Mouse (Mus musculus): ENCODE data around the gene Gstt3.

The Gstt3 gene

GRCm38 (mm10) chr10:75780769-75781578 is at the start of gene Gstt3, which contains the start of gene Gm20441:
Gene Gstt3, minus strand, starts transcription at chr10:75781414.
Gene Gm20441, minus strand, starts transcription at chr10:75780954.
- Histone ChIP-seq H3K27me3 (ENCODE audit: control insufficient read depth, insufficient read depth, low read length, poor library complexity, severe bottlenecking) (no peaks in the 10 kb centered on the region), H3K36me3 (ENCODE audit: control insufficient read depth, insufficient read depth, low read length, poor library complexity, severe bottlenecking) (no peaks in the 10 kb centered on the region)
- DNase-seq (ENCODE audit: low read depth, low spot score) = peak; percentile 69

- no peak for DNase-seq (ENCODE audit: low read depth, low spot score)
These were observed 49.1 kb upstream of the Gstt3 start for GRCm38 (mm10) chr10:75830275-75830670.

GRCm38 (mm10) chr10:75829529-75830274 is 48.5 kb upstream of the Gstt3 start:
- no peaks in the 10 kb centered on the region for H3K27me3 ChIP-seq (ENCODE audit: control insufficient read depth, insufficient read depth, low read length, poor library complexity, severe bottlenecking)
- no peaks in the 10 kb centered on the region for H3K36me3 ChIP-seq (ENCODE audit: control insufficient read depth, insufficient read depth, low read length, poor library complexity, severe bottlenecking)
- DNase-seq (ENCODE audit: low read depth, low spot score) = no peak

More at GRCm38 (mm10) chr10:75830275-75830670, 49.1 kb upstream of the Gstt3 start:
- no peaks in the 10 kb centered on the region for H3K27me3 ChIP-seq (ENCODE audit: control insufficient read depth, insufficient read depth, low read length, poor library complexity, severe bottlenecking)
- no peaks in the 10 kb centered on the region for H3K36me3 ChIP-seq (ENCODE audit: control insufficient read depth, insufficient read depth, low read length, poor library complexity, severe bottlenecking)

GRCm38 (mm10) chr10:75828500-75828931 is 47.3 kb upstream of the Gstt3 start:
- no peak for DNase-seq (ENCODE audit: low read depth, low spot score)
- H3K27me3 ChIP-seq (ENCODE audit: control insufficient read depth, insufficient read depth, low read length, poor library complexity, severe bottlenecking) = no peaks in the 10 kb centered on the region
- H3K36me3 ChIP-seq (ENCODE audit: control insufficient read depth, insufficient read depth, low read length, poor library complexity, severe bottlenecking) = no peaks in the 10 kb centered on the region

GRCm38 (mm10) chr10:75827668-75828360 is 46.6 kb upstream of the Gstt3 start:
- no peak for DNase-seq (ENCODE audit: low read depth, low spot score)
- H3K36me3 ChIP-seq (ENCODE audit: control insufficient read depth, insufficient read depth, low read length, poor library complexity, severe bottlenecking) = no peaks in the 10 kb centered on the region
- H3K27me3 ChIP-seq (ENCODE audit: control insufficient read depth, insufficient read depth, low read length, poor library complexity, severe bottlenecking) = no peaks in the 10 kb centered on the region

- no peaks in the 10 kb centered on the region for H3K27me3 ChIP-seq (ENCODE audit: control insufficient read depth, insufficient read depth, low read length, poor library complexity, severe bottlenecking)
- no peak for DNase-seq (ENCODE audit: low read depth, low spot score)
- H3K36me3 ChIP-seq (ENCODE audit: control insufficient read depth, insufficient read depth, low read length, poor library complexity, severe bottlenecking) = no peaks in the 10 kb centered on the region
These were observed 43.3 kb upstream of the Gstt3 start for GRCm38 (mm10) chr10:75824530-75824929.

GRCm38 (mm10) chr10:75823782-75824181 is 42.6 kb upstream of the Gstt3 start:
- no peak for DNase-seq (ENCODE audit: low read depth, low spot score)
- Histone ChIP-seq H3K27me3 (ENCODE audit: control insufficient read depth, insufficient read depth, low read length, poor library complexity, severe bottlenecking) (no peaks in the 10 kb centered on the region), H3K36me3 (ENCODE audit: control insufficient read depth, insufficient read depth, low read length, poor library complexity, severe bottlenecking) (no peaks in the 10 kb centered on the region)

- H3K36me3 ChIP-seq (ENCODE audit: control insufficient read depth, insufficient read depth, low read length, poor library complexity, severe bottlenecking) = no peaks in the 10 kb centered on the region
- DNase-seq (ENCODE audit: low read depth, low spot score) = no peak
These were observed 41.2 kb upstream of the Gstt3 start, which contains the start of gene Gstt4 for GRCm38 (mm10) chr10:75822443-75822842. Gene Gstt4, minus strand, starts transcription at chr10:75822543.

GRCm38 (mm10) chr10:75819882-75820281 is 38.7 kb upstream of the Gstt3 start:
- no peaks in the 10 kb centered on the region for H3K36me3 ChIP-seq (ENCODE audit: control insufficient read depth, insufficient read depth, low read length, poor library complexity, severe bottlenecking)
- no peaks in the 10 kb centered on the region for H3K27me3 ChIP-seq (ENCODE audit: control insufficient read depth, insufficient read depth, low read length, poor library complexity, severe bottlenecking)
- no peak for DNase-seq (ENCODE audit: low read depth, low spot score)

More at GRCm38 (mm10) chr10:75822443-75822842, 41.2 kb upstream of the Gstt3 start, which contains the start of gene Gstt4:
- no peaks in the 10 kb centered on the region for H3K27me3 ChIP-seq (ENCODE audit: control insufficient read depth, insufficient read depth, low read length, poor library complexity, severe bottlenecking)

GRCm38 (mm10) chr10:75818641-75819040 is 37.4 kb upstream of the Gstt3 start:
- no peaks in the 10 kb centered on the region for H3K36me3 ChIP-seq (ENCODE audit: control insufficient read depth, insufficient read depth, low read length, poor library complexity, severe bottlenecking)
- no peak for DNase-seq (ENCODE audit: low read depth, low spot score)

GRCm38 (mm10) chr10:75804217-75804616 is 23.0 kb upstream of the Gstt3 start:
- H3K27me3 ChIP-seq (ENCODE audit: control insufficient read depth, insufficient read depth, low read length, poor library complexity, severe bottlenecking) = no peaks in the 10 kb centered on the region
- no peaks in the 10 kb centered on the region for H3K36me3 ChIP-seq (ENCODE audit: control insufficient read depth, insufficient read depth, low read length, poor library complexity, severe bottlenecking)
- no peak for DNase-seq (ENCODE audit: low read depth, low spot score)

More at GRCm38 (mm10) chr10:75818641-75819040, 37.4 kb upstream of the Gstt3 start:
- H3K27me3 ChIP-seq (ENCODE audit: control insufficient read depth, insufficient read depth, low read length, poor library complexity, severe bottlenecking) = no peaks in the 10 kb centered on the region

- H3K36me3 ChIP-seq (ENCODE audit: control insufficient read depth, insufficient read depth, low read length, poor library complexity, severe bottlenecking) = no peaks in the 10 kb centered on the region
- H3K27me3 ChIP-seq (ENCODE audit: control insufficient read depth, insufficient read depth, low read length, poor library complexity, severe bottlenecking) = no peaks in the 10 kb centered on the region
- DNase-seq (ENCODE audit: low read depth, low spot score) = peak; percentile 27
These were observed 17.0 kb upstream of the Gstt3 start, which contains the start of gene Gstt1 for GRCm38 (mm10) chr10:75798176-75798696. Gene Gstt1, minus strand, starts transcription at chr10:75798584.

GRCm38 (mm10) chr10:75797619-75798175 is 16.5 kb upstream of the Gstt3 start:
- no peaks in the 10 kb centered on the region for H3K27me3 ChIP-seq (ENCODE audit: control insufficient read depth, insufficient read depth, low read length, poor library complexity, severe bottlenecking)
- H3K36me3 ChIP-seq (ENCODE audit: control insufficient read depth, insufficient read depth, low read length, poor library complexity, severe bottlenecking) = no peaks in the 10 kb centered on the region
- DNase-seq (ENCODE audit: low read depth, low spot score) = peak; percentile 35
